Mouse (Mus musculus) intestine, embryonic 14.5 days (tissue): Measurements from ENCODE around the gene Cend1. TPM values are rescaled to one million over a fixed set of nuclear protein-coding genes. Genes with fewer than 3 reads are reported as not detected.
A peak's percentile ranks its signal among the peaks of the same experiment; 100 is the strongest.

Experiments
- ATAC-seq: fragments of 200-750 bp; cut with Nextera tagmentation; replicated peaks from 2 replicates; pipeline ENCODE4 v1.8.0; 2017; ENCODE audit warnings: low read depth, moderate number of reproducible peaks, moderate TSS enrichment, moderate library complexity; ENCODE audit not compliant: low FRiP score, low TSS enrichment
- DNase-seq: peaks from one replicate; pipeline ENCODE4 v3.0.0-alpha.2; 2018; ENCODE audit warnings: low spot score
- H3K27ac ChIP-seq: fragments of 300-500 bp; sonication (generic); 2 replicates; pipeline ENCODE4 v1.5.1; 2014; ENCODE audit warnings: low read depth, mild to moderate bottlenecking, control low read depth
- H3K27me3 ChIP-seq: fragments of 300-500 bp; sonication (generic); replicated peaks from 2 replicates; pipeline ENCODE4 v1.6.1; 2014; ENCODE audit warnings: low read length, control low read depth; ENCODE audit not compliant: control insufficient read depth, insufficient read depth
- H3K36me3 ChIP-seq: fragments of 300-500 bp; sonication (generic); 2 replicates; pipeline ENCODE4 v1.6.1; 2014; ENCODE audit warnings: low read length, control low read depth; ENCODE audit not compliant: control insufficient read depth, insufficient read depth
- H3K4me1 ChIP-seq: fragments of 300-500 bp; sonication (generic); replicated peaks from 2 replicates; pipeline ENCODE4 v1.6.1; 2014; ENCODE audit warnings: low read length, control low read depth, mixed read lengths; ENCODE audit not compliant: control insufficient read depth, insufficient read depth
- H3K4me2 ChIP-seq: fragments of 300-500 bp; sonication (generic); 2 replicates; pipeline ENCODE4 v1.6.1; 2014; ENCODE audit warnings: low read length
- H3K4me3 ChIP-seq: fragments of 300-500 bp; sonication (generic); 2 replicates; pipeline ENCODE4 v1.5.1; 2014; ENCODE audit warnings: low read depth, low read length, control low read depth, mixed read lengths
- H3K9ac ChIP-seq: fragments of 300-500 bp; sonication (generic); 2 replicates; pipeline ENCODE4 v1.6.1; 2014; ENCODE audit warnings: mild to moderate bottlenecking, low read length
- H3K9me3 ChIP-seq: fragments of 300-500 bp; sonication (generic); 2 replicates; pipeline ENCODE4 v1.6.1; 2016; ENCODE audit warnings: low read length, control low read depth; ENCODE audit not compliant: control insufficient read depth
- WGBS: fragments of 180-500 bp; shearing (Covaris S2); extraction: QIAGEN DNeasy Blood & Tissue Kit; methylation state at CpG from one replicate; pipeline ENCODE4 v1.1.7; 2014; 5-methylcytosine and 5-hydroxymethylcytosine counted together
- polyA plus RNA-seq: library from polyadenylated mRNA; unstranded; fragments of >200 nt; fragmentation: Nextera tagmentation; extraction: Ambion mirVana; gene quantifications from 2 replicates; pipeline ENCODE4 v1.2.1, GENCODE M21; 2014

Cend1 gene
- polyA plus RNA-seq, 1 experiment from 2014 or later: 1.5 TPM

DNA sequence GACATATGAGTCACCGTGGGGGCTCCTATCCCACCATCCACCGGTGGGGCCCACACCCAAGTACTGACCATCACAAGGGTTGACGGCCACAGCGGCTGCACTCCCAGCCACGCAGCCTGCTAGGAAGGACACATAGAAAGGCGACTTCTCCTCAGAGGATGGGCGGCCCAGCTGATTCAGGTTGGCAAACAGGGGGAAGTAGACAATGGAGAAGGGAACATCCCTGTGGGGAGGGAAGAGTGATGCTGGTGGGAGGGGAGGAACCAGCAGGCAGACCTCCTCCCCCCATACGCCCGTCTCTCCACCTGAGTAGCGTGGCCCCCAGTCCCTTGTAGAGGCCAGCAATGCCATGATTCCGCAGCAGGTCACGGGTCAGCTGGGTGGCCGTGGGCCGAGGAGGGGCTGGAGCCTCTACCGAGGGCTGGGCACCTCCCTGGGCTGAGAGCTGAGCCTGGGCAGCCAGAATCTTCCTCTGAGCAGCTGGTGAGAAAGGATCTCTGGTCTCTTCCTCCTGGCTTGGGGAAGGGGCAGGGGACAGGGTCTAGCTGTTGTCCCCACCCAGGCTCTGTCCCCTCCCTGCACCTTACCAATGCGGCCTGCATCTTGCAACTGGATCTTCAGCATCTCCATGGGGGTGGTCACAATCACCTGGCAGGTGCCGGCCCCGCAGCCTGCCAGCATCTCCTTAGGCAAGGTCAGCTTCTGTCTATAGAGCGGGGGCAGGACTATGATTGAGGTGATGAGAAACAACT is 2.3 kb upstream of the Cend1 start:
- 93% methylated on average over 17 of the region's 19 CpGs for WGBS
- ATAC-seq (no peak), DNase-seq (no peak)
- Histone ChIP-seq H3K27ac (no peak overlapping the region), H3K4me1 (peaks cover 25% of the 10 kb centered on the region), H3K4me2 (no peak overlapping the region), H3K9me3 (no peaks in the 10 kb centered on the region), H3K27me3 (no peaks in the 10 kb centered on the region), H3K9ac (no peak overlapping the region), H3K4me3 (no peak overlapping the region), H3K36me3 (peaks cover 37% of the 10 kb centered on the region)

DNA sequence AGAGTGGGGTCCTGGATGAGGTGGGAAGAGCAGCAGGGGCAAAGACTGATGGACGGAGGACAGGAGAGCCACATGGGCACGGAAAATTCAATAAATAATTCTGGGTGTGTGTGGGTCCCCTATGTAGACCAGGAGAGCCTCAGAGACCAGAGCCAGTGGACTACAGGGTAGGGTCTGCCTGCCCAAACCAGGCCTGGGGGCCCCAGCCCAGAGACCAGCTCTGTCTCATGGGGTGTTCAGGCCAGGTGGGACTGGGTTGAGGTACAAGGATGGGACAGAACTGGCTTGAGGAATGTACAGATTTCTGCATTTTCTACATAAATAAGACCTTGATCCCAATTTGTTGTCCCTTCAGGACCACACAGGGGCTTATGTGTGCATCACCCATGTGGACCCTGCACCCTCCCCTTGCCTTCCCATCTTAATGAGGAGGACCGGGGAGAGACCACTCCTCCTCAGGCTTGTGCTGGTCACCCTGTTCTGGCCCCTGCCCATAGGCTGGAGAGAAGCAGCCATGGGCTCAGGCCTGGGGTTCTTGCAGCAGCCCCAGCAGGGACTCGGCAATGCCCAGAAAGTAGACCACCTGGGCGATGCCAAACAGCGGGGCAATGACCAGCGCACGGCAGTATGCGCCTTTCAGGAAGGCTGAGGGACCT is 1.4 kb upstream of the Cend1 start:
- H3K36me3 ChIP-seq: peaks cover 37% of the 10 kb centered on the region
- no peak for ATAC-seq
- H3K9me3 ChIP-seq: no peaks in the 10 kb centered on the region
- peaks cover 18% of the 10 kb centered on the region for H3K4me1 ChIP-seq
- DNase-seq: no peak
- H3K27me3 ChIP-seq: no peaks in the 10 kb centered on the region
- WGBS: 96% methylated on average over 9 of the region's 9 CpGs
- H3K27ac ChIP-seq: no peak overlapping the region
- H3K4me3 ChIP-seq: no peak overlapping the region
- H3K4me2 ChIP-seq: no peak overlapping the region
- H3K9ac ChIP-seq: no peak overlapping the region

DNA sequence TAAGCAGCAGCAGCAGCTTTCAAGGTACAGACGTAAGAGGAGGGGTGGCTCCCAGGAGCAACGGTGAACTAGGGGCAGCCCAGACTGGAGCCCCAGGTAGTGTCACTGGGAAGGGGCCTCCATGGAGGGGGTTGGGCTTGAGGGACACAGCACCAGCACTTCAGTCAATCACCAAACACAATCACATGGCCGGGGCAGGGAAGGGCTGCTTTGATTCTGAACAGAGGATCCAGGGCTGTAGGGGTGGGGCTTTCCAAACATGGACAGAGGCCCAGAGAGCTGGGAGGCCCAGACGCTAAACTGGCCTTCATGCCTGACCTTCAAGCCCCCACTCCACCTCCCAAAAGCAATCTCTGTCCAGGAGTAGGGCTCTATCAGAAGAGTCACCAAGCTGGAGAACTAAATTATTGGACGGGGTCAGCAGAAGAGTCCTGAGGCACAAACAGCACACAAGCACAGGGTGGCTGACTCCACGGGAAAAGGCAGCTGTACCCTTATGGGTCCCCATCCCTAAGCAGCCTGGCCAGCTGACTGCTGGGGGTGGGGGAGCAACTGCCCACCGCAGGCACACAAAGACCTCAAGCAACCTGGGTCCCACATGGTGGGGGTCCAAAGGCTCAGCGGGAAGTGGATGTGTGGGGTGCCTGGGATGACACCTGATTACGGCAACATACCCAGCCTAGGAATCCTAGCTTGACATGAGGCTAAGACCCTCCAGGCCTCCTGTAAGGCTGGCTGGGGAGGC is 721 bp upstream of the Cend1 start:
- Histone ChIP-seq H3K4me3 (no peak overlapping the region), H3K4me2 (peak overlapping the region; percentile 29), H3K9me3 (no peaks in the 10 kb centered on the region), H3K4me1 (peaks cover 14% of the 10 kb centered on the region), H3K36me3 (peaks cover 37% of the 10 kb centered on the region), H3K9ac (no peak overlapping the region), H3K27ac (no peak overlapping the region), H3K27me3 (no peaks in the 10 kb centered on the region)
- ATAC-seq: no peak
- 61% methylated on average over 9 of the region's 9 CpGs for WGBS
- DNase-seq: no peak

DNA sequence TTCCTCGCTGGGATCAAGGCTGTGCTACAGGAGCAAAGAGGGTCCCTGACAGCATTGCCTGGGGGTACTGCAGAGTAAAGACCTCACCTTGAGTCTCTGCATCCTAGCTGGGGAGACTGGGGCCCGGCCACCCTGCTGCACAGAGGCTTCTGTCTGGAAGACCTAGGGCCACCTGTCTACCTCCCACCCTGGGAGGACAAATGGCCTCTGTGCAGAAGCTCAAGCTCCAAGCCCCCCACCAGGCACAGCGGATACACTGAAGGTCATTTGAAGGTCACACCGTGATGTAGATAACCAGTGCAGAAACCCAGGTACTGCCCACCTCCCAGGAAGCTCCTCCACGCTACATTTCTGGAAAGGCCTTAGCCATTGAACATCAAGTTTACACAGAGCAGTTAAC is 590 bp downstream of the Cend1 start:
- Histone ChIP-seq H3K4me3 (no peak overlapping the region), H3K27me3 (no peaks in the 10 kb centered on the region), H3K4me1 (peaks cover 3% of the 10 kb centered on the region; the same call in 1 of the 2 replicates), H3K27ac (no peak overlapping the region), H3K4me2 (peak overlapping the region; percentile 29), H3K9me3 (no peaks in the 10 kb centered on the region), H3K9ac (no peak overlapping the region), H3K36me3 (peaks cover 34% of the 10 kb centered on the region)
- ATAC-seq (no peak), DNase-seq (no peak)
- WGBS: 50% methylated on average over 5 of the region's 5 CpGs

DNA sequence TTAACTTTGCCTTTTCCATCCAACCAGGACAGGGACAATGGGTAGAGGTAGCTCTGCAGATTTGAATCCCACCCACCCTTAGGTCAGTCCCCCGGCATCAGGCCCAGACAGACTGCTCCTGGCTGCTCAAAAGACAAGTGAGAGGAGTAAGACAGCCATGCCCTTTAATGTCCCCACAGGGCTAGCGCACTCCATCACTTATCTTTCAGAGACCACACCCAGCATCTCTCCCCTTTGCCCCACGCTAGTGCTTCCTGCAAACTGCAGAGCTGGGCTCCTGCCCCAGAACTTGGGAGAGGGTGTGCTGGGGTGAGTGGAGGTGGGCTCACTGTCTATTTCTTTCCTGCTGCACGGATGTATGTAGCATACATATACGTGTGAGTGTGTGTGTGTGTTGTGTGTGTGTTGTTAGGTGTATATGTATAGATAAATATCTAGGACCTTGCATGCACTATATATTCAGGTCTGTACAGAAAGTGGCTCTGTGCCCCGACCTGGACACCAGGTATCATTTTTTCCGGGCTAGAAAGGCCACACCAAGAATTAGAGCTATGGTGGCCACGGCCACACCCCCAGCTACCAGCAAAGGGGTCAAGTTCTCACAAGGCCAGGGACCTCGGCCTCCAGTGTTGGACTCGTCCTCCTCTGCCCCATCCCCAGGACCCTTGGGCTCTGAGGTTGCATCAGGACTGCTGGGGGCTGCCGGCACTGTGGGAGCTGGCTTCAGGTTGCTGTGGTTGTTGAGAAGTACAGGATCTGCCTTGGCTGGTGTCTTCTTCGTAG is 2.2 kb downstream of the Cend1 start:
- ATAC-seq (no peak), DNase-seq (no peak)
- Histone ChIP-seq H3K4me3 (no peak overlapping the region), H3K4me1 (peaks cover 3% of the 10 kb centered on the region; the same call in 1 of the 2 replicates), H3K4me2 (no peak overlapping the region), H3K36me3 (peaks cover 19% of the 10 kb centered on the region), H3K9ac (no peak overlapping the region), H3K27me3 (no peaks in the 10 kb centered on the region), H3K9me3 (no peaks in the 10 kb centered on the region), H3K27ac (no peak overlapping the region)
- WGBS: 79% methylated on average over 12 of the region's 12 CpGs

DNA sequence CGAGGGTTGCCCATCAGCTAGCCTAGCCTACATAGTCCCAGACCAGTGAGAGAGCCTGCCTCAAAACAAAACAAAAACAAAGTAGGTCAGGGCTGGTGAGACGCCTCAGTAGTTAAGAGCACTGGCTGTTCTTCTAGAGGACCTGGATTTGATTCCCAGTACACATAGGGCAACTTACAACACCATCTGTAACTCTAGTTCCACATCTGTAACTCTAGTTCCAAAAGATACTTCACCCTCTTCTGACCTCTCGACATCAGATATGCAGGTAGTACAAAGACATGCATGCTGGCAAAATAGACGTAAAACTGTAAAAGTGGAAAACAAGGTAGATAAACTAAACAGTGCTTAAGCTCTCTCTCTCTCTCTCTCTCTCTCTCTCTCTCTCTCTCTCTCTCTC is 5.5 kb downstream of the Cend1 start:
- Histone ChIP-seq H3K27me3 (no peaks in the 10 kb centered on the region), H3K9me3 (no peaks in the 10 kb centered on the region), H3K9ac (no peak overlapping the region), H3K4me1 (no peaks in the 10 kb centered on the region), H3K4me3 (no peak overlapping the region), H3K27ac (no peak overlapping the region), H3K4me2 (no peak overlapping the region), H3K36me3 (no peaks in the 10 kb centered on the region)
- WGBS: 72% methylated on average over 4 of the region's 4 CpGs
- no peak for DNase-seq
- no peak for ATAC-seq

DNA sequence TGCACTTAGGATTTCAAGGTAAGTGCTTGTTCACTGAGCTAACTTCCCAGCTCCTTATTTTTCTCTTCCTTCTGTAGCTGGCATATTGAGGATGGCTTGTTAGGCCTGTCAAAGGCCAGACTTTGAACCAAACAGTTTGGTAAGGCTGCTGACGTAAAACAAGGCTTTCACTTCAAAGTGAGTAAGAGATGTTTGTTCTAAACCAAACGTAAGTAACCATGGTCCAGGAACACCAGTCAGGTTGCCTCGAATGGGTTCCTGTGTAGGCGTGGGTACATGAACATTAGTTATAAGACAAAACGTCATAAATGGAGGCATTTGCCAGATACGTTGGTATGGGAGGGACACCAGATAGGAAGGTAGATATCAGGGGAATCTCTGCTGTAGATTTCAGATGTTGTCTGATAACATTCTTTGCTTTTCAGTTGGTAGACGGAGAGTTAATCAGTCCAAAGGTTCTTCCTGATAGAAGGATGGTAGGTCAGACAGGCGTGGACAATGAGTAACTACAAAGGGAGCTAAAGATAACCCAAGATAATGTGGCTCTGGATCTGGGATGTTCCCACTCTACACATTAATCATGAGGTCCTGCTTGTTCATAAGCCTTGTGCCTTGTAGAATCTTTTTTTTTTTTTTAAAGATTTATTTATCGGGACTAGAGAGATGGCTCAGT is 9.1 kb downstream of the Cend1 start:
- Histone ChIP-seq H3K27ac (no peak overlapping the region), H3K4me2 (no peak overlapping the region), H3K9me3 (no peaks in the 10 kb centered on the region), H3K4me1 (no peaks in the 10 kb centered on the region), H3K36me3 (no peaks in the 10 kb centered on the region), H3K9ac (no peak overlapping the region), H3K27me3 (no peaks in the 10 kb centered on the region), H3K4me3 (no peak overlapping the region)
- 68% methylated on average over 9 of the region's 9 CpGs for WGBS
- DNase-seq: no peak
- no peak for ATAC-seq

DNA sequence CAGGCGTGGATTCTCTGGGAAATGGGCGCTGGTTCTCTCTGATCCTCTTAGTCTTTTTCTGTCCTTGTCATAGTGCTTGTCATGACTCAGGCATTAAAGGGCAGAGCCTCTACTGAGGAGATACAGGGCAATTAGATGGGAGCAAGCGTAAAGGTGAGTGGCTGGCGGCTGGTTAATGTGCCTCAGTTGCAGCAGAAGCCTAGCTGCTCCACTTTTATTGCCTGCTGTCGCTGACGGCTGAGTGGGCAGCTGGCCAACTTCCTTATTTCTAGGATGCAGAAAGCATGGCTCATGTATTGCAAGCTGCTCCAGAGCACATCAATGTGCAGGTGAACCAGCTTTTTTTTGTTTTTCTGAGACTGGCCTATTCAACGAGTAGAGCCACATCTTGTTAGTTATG is 10.3 kb downstream of the Cend1 start:
- no peak for ATAC-seq
- DNase-seq: peak; percentile 63
- H3K9ac ChIP-seq: no peak overlapping the region
- 59% methylated on average over 7 of the region's 7 CpGs for WGBS
- H3K27ac ChIP-seq: no peak overlapping the region
- no peaks in the 10 kb centered on the region for H3K36me3 ChIP-seq
- H3K27me3 ChIP-seq: no peaks in the 10 kb centered on the region
- H3K4me3 ChIP-seq: no peak overlapping the region
- H3K4me1 ChIP-seq: 0 out of 2 replicates have a peak, but pooled peaks cover 3% of the 10 kb centered on the region
- no peaks in the 10 kb centered on the region for H3K9me3 ChIP-seq
- no peak overlapping the region for H3K4me2 ChIP-seq
